Mouse (Mus musculus) neural tube, embryonic 14.5 days (tissue): ENCODE data around the gene Vnn3. TPM values are rescaled to one million over a fixed set of nuclear protein-coding genes. Genes with fewer than 3 reads are reported as not detected.

Experiments used
- ATAC-seq: fragments of 200-750 bp; cut with Nextera tagmentation; 2 replicates; pipeline ENCODE4 v1.8.0; 2017; ENCODE audit warnings: low read depth, mild to moderate bottlenecking, moderate TSS enrichment, moderate library complexity
- H3K27ac ChIP-seq: fragments of 300-500 bp; sonication (generic); 2 replicates; pipeline ENCODE4 v1.5.1; 2014; ENCODE audit warnings: low read depth, mild to moderate bottlenecking, control low read depth, low read length, moderate library complexity, mixed read lengths
- H3K27me3 ChIP-seq: fragments of 300-500 bp; sonication (generic); 2 replicates; pipeline ENCODE4 v1.6.1; 2014; ENCODE audit warnings: low read length; ENCODE audit not compliant: control insufficient read depth, insufficient read depth
- H3K36me3 ChIP-seq: fragments of 300-500 bp; sonication (generic); 2 replicates; pipeline ENCODE4 v1.6.1; 2014; ENCODE audit warnings: low read length, mixed read lengths; ENCODE audit not compliant: control insufficient read depth, insufficient read depth
- H3K4me1 ChIP-seq: fragments of 300-500 bp; sonication (generic); 2 replicates; pipeline ENCODE4 v1.6.1; 2014; ENCODE audit warnings: low read length; ENCODE audit not compliant: control insufficient read depth, insufficient read depth
- H3K4me2 ChIP-seq: fragments of 300-500 bp; sonication (generic); 2 replicates; pipeline ENCODE4 v1.6.1; 2014; ENCODE audit warnings: mild to moderate bottlenecking, low read depth, low read length, control low read depth
- H3K4me3 ChIP-seq: fragments of 300-500 bp; sonication (generic); 2 replicates; pipeline ENCODE4 v1.5.1; 2014; ENCODE audit warnings: low read depth, low read length, control low read depth, mixed read lengths
- H3K9ac ChIP-seq: fragments of 300-500 bp; sonication (generic); replicated peaks from 2 replicates; pipeline ENCODE4 v1.6.1; 2014; ENCODE audit warnings: low read depth, mild to moderate bottlenecking, control low read depth, low read length, mixed read lengths
- H3K9me3 ChIP-seq: fragments of 300-500 bp; sonication (generic); 2 replicates; pipeline ENCODE4 v1.6.1; 2016; ENCODE audit warnings: low read length; ENCODE audit not compliant: control insufficient read depth
- WGBS: fragments of 180-500 bp; shearing (Covaris S2); extraction: QIAGEN DNeasy Blood & Tissue Kit; methylation state at CpG from one replicate; pipeline ENCODE4 v1.1.7; 2014; 5-methylcytosine and 5-hydroxymethylcytosine counted together
- polyA plus RNA-seq: library from polyadenylated mRNA; unstranded; fragments of >200 nt; fragmentation: Nextera tagmentation; extraction: Ambion mirVana; gene quantifications from 2 replicates; pipeline ENCODE4 v1.2.1, GENCODE M21; 2014

The Vnn3 gene
- polyA plus RNA-seq, 1 experiment from 2014 or later, result not detected

DNA sequence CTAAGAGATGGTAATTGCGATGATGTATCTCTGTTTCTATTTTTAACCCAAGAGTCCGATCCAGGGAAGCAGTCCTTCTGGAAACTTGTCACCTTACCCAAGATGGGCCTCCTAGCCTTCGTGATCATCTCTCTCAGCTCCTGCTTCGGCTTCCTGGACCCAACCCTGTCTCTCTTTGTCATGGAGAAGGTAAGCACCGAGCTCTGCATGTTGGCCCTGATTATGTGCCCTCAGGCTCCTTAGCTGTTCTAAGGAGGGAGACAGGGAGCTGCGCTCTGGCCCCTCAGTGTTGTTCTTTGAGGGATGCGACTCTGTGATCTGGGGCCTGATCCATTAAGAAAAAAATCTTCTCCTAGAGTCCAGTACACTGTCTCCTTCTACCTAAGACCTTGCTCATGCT lies 35.0 kb upstream of the Vnn3 start:
- Histone ChIP-seq H3K27me3 (no peaks in the 10 kb centered on the region), H3K9me3 (no peaks in the 10 kb centered on the region), H3K4me1 (no peaks in the 10 kb centered on the region), H3K4me3 (no peak overlapping the region), H3K27ac (no peak overlapping the region), H3K4me2 (no peak overlapping the region), H3K36me3 (peaks cover 13% of the 10 kb centered on the region; the same call in 1 of the 2 replicates), H3K9ac (no peak overlapping the region)
- 94% methylated on average over 7 of the region's 7 CpGs for WGBS
- ATAC-seq, result no peak

DNA sequence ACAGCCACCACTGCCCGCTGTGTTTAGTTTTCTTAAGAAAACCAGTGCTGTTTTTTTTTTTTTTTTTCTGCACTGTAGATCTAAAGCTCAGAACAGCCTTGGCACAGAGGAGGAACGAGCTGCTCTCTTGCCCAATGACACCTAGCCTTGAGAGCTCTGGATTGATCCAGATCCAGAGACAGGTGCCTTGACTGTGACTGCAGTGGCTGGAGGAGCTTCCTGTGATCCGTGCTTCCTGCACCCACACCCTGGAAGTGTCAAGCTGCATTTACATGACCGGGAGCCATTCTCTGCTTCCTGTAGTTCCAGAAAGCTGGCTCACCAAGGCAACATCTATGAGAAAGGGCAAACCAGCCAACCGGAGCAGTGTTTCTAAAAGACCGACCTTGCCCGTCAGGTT lies 24.7 kb upstream of the Vnn3 start:
- no peak for ATAC-seq

DNA sequence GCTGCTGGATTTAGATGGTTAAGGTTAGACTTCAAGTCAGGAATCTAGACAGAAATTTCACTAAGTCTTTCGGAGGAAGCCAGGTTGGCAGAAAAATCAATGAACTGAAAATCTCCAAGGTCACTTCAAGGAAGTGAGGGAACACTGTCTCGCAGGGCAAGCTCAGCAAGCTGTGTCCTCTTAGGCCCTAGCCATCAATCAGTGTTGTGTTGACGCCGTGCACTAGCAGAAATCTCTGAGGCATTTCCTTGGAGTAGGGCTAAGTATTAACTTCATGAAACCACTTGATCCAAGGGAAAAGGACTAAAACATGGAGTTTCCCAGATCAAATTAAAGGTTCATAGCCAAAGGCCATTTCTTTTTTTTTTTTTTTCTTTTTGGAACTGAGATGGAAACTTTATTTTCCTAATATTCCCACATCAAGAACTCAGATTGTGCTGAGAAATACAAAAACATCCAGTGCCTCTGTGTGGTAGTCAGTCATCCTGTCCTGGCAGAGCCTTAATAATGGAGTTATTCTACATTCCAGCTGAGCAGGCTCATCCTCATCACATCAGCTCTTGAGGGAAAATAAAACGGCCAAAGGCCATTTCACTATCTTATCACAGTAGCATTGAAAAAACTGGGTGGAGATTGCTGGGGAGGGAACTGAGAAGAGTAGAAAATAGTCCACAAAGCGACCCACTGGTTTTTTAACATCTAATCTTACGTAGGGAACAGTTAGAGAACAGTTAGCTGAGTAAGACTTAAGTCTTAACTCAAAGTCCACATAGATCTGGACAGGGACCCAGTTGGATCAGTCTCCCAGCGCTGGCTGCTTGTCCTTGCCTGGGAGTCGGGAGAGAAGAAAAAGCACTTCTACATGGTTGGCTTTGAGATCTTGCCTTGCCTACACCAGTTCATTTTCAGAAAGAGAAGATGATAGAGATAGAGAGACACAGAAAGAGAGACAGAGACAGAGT lies 15.0 kb upstream of the Vnn3 start:
- no peak overlapping the region for H3K4me2 ChIP-seq
- no peaks in the 10 kb centered on the region for H3K36me3 ChIP-seq
- 79% methylated on average over 9 of the region's 9 CpGs for WGBS
- ATAC-seq, result no peak
- H3K27ac ChIP-seq, result no peak overlapping the region
- no peaks in the 10 kb centered on the region for H3K27me3 ChIP-seq
- no peaks in the 10 kb centered on the region for H3K4me1 ChIP-seq
- no peak overlapping the region for H3K4me3 ChIP-seq
- no peaks in the 10 kb centered on the region for H3K9me3 ChIP-seq
- H3K9ac ChIP-seq, result no peak overlapping the region

More for the DNA sequence above, 24.7 kb upstream of the Vnn3 start:
- H3K9ac ChIP-seq, result no peak overlapping the region
- H3K9me3 ChIP-seq, result no peaks in the 10 kb centered on the region
- H3K4me1 ChIP-seq, result no peaks in the 10 kb centered on the region
- H3K27me3 ChIP-seq, result no peaks in the 10 kb centered on the region
- 93% methylated on average over 7 of the region's 7 CpGs for WGBS
- H3K36me3 ChIP-seq, result peaks cover 28% of the 10 kb centered on the region
- H3K27ac ChIP-seq, result no peak overlapping the region
- no peak overlapping the region for H3K4me3 ChIP-seq
- H3K4me2 ChIP-seq, result no peak overlapping the region

DNA sequence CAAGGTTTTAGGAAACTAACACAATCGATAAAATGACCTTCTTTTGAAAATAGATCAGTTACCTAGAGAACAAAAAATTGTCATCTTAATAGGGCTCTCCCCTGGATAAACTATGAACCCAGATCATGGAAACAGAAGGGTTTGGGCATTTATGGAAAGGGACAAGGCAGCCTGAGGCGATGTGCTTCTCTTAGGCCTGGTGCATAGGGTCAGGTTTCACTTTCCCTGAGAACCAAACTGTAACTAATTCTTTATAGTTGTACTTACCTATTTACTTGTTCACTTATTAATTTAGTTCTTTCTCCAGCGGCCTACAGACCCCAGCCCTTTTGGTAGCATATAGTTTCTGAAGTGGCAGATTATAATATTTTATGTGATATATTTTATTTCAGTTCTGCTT lies 14.1 kb upstream of the Vnn3 start:
- no peaks in the 10 kb centered on the region for H3K4me1 ChIP-seq
- H3K36me3 ChIP-seq, result no peaks in the 10 kb centered on the region
- H3K27ac ChIP-seq, result no peak overlapping the region
- WGBS, result 90% methylated on average over 3 of the region's 3 CpGs
- H3K27me3 ChIP-seq, result no peaks in the 10 kb centered on the region
- ATAC-seq, result no peak
- H3K9me3 ChIP-seq, result no peaks in the 10 kb centered on the region
- H3K9ac ChIP-seq, result no peak overlapping the region
- no peak overlapping the region for H3K4me3 ChIP-seq
- H3K4me2 ChIP-seq, result no peak overlapping the region

DNA sequence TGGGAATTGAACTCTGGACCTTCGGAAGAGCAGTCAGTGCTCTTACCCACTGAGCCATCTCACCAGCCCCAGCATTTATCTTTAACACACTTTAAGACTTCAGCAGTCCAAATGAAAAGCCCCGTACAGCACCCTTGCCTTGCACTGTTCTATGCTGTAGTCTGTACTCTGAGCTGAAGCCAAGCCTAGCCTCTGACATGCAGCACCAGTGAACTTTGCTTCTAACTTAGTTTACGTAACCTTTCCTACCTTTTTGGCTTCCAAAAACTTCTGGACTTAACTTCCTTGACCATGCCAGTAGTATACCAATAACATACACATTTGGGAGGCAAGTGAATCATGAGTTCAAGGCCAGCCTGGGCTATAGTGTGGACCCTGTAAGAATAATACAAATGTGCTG lies 12.4 kb upstream of the Vnn3 start:
- Histone ChIP-seq H3K4me2 (no peak overlapping the region), H3K27me3 (no peaks in the 10 kb centered on the region), H3K27ac (no peak overlapping the region), H3K4me3 (no peak overlapping the region), H3K9ac (no peak overlapping the region), H3K9me3 (no peaks in the 10 kb centered on the region), H3K4me1 (no peaks in the 10 kb centered on the region), H3K36me3 (no peaks in the 10 kb centered on the region)
- WGBS, result 92% methylated on average over 3 of the region's 3 CpGs
- ATAC-seq, result no peak

DNA sequence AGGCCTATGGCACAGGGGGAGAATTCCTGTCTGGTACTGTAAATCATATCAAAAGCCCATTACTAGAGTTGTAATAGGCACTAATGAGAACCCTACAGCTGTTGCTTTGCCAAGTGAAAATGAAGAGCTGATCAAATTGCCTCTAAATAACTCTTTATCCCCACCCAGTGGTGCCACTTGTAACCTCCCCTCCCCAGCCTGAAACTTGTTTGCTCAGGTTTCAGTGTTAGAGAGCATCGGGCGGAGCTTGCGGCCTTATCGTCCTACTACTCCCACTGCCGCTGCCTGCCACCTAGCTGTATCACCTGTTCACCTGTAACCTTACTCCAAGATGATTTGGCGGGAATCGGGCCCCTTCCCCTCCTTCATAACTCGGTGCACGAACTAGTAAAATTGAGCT lies 11.9 kb upstream of the Vnn3 start:
- no peaks in the 10 kb centered on the region for H3K9me3 ChIP-seq
- H3K4me3 ChIP-seq, result no peak overlapping the region
- ATAC-seq, result no peak
- H3K4me2 ChIP-seq, result no peak overlapping the region
- no peaks in the 10 kb centered on the region for H3K36me3 ChIP-seq
- H3K4me1 ChIP-seq, result no peaks in the 10 kb centered on the region
- no peak overlapping the region for H3K27ac ChIP-seq
- no peaks in the 10 kb centered on the region for H3K27me3 ChIP-seq
- 51% methylated on average over 9 of the region's 9 CpGs for WGBS
- H3K9ac ChIP-seq, result no peak overlapping the region

DNA sequence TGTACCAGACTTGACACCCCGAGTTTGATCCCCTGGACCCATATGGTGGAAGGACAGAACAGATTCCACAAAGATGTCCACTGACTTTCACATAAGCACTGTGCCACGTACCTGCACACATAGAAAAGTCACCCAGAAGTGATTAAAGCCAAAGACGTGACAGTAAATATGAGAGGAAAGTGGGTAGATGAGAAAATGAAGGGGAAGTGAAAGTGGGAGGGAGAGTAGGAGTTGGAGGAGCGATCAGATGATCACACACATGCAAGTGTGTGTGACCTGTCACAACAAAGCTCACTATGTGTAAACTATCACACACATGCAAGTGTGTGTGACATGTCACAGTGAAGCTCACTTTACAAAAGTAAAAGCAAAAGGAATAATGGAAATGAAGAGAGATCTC lies 10.8 kb upstream of the Vnn3 start:
- no peaks in the 10 kb centered on the region for H3K36me3 ChIP-seq
- no peaks in the 10 kb centered on the region for H3K4me1 ChIP-seq
- H3K4me3 ChIP-seq, result no peak overlapping the region
- no peak overlapping the region for H3K9ac ChIP-seq
- no peaks in the 10 kb centered on the region for H3K27me3 ChIP-seq
- no peaks in the 10 kb centered on the region for H3K9me3 ChIP-seq
- H3K27ac ChIP-seq, result no peak overlapping the region
- 83% methylated on average over 4 of the region's 4 CpGs for WGBS
- ATAC-seq, result no peak
- no peak overlapping the region for H3K4me2 ChIP-seq

DNA sequence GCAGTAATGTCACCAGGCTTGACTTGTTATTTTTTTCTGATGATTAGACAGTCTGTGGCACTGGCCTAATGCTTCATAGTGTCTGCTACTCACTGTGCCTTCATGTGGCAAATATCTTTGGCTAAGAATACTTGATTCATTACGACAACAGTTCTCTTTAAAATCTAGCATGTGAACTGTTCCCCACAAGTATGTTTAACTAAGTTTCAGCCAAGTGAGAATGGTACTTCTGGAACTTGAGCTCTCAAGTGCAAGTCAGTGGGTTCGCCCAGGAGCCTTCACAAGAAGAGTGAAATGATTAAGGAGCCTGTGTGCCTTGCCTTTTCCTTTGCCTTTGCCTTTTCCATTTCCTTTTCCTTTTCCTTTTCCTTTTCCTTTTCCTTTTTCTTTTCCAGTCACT lies 834 bp downstream of the Vnn3 start:
- H3K27me3 ChIP-seq, result no peaks in the 10 kb centered on the region
- H3K9me3 ChIP-seq, result no peaks in the 10 kb centered on the region
- no peak for ATAC-seq

DNA sequence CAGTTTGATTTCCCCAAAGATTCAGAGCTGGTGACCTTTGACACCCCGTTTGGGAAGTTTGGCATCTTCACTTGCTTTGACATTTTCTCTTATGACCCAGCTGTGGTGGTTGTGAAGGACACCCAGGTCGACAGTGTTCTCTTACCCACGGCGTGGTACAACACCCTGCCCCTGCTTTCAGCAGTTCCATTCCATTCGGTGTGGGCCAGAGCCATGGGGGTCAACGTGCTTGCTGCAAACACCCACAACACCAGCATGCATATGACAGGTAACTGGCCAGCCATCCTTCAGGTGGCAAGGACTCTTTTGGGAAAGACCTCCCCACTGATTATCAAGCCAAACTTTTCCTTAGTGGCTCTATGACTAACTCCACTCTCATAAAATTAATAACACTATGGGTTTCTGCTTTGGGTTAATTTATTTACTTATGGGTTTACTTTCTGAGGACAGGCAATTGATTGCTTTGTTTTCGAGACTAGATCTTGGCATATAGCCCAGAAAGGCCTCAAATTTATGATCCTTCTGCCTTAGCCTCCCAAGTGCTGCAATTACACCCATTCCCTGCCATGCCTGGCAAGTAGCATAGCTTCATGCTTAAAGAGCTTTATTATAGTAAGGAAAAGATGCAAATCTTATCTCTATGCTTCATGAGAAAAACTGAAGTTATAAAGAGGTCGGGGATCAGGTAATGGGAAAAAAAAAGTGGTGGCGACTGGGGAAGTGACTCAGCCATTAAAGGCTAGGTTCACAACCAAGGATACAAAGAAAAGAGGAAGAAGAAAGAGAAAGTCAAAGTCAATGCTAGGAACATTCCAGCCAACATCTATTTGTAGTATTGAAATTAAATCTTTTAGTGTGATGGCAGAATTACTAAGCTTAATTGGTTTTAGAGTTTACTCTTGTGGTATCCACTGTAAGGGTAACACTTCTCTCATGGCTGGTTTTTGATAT lies 13.4 kb downstream of the Vnn3 start:
- ATAC-seq, result peak; percentile 69; the same call in 1 of the 2 replicates
- 70% methylated on average over 9 of the region's 9 CpGs for WGBS
- no peaks in the 10 kb centered on the region for H3K9me3 ChIP-seq

More for the DNA sequence above, 834 bp downstream of the Vnn3 start:
- no peak overlapping the region for H3K9ac ChIP-seq
- no peak overlapping the region for H3K4me2 ChIP-seq
- H3K4me1 ChIP-seq, result no peaks in the 10 kb centered on the region
- no peak overlapping the region for H3K4me3 ChIP-seq
- 82% methylated on average over 2 of the region's 2 CpGs for WGBS
- H3K27ac ChIP-seq, result no peak overlapping the region
- H3K36me3 ChIP-seq, result no peaks in the 10 kb centered on the region

More for the DNA sequence above, 13.4 kb downstream of the Vnn3 start:
- Histone ChIP-seq H3K9ac (no peak overlapping the region), H3K27ac (no peak overlapping the region), H3K4me1 (no peaks in the 10 kb centered on the region), H3K27me3 (no peaks in the 10 kb centered on the region), H3K4me2 (no peak overlapping the region), H3K4me3 (no peak overlapping the region), H3K36me3 (no peaks in the 10 kb centered on the region)
